Mouse (Mus musculus): ENCODE results near the gene Fto. TPM values are rescaled to one million over a fixed set of nuclear protein-coding genes. Genes with fewer than 3 reads are reported as not detected.
A peak's percentile ranks its signal among the peaks of the same experiment; 100 is the strongest.

Fto gene
- total RNA-seq, 2 experiments from 2014 or later: 71.6 to 81.6 TPM

- DNase-seq: no peak
These were observed 141.6 kb downstream of the Fto start for GRCm38 (mm10) chr8:91454926-91455325.

- no peak for DNase-seq
These were observed 142.3 kb downstream of the Fto start for GRCm38 (mm10) chr8:91455591-91455990.

GRCm38 (mm10) chr8:91458016-91458415 is 144.7 kb downstream of the Fto start:
- no peak for DNase-seq

- no peak for DNase-seq
These were observed 147.6 kb downstream of the Fto start for GRCm38 (mm10) chr8:91460965-91461364.

- DNase-seq: no peak
These were observed 150.4 kb downstream of the Fto start for GRCm38 (mm10) chr8:91463757-91464156.

GRCm38 (mm10) chr8:91467463-91467862 is 154.1 kb downstream of the Fto start:
- DNase-seq: no peak

- no peak for DNase-seq
These were observed 154.7 kb downstream of the Fto start for GRCm38 (mm10) chr8:91467881-91468534.

GRCm38 (mm10) chr8:91469441-91469840 is 156.1 kb downstream of the Fto start:
- DNase-seq: no peak

- DNase-seq: no peak
These were observed 161.5 kb downstream of the Fto start for GRCm38 (mm10) chr8:91474731-91475279.

GRCm38 (mm10) chr8:91476988-91477387 is 163.7 kb downstream of the Fto start:
- no peak for DNase-seq

GRCm38 (mm10) chr8:91477471-91477870 is 164.1 kb downstream of the Fto start:
- no peak for DNase-seq

- DNase-seq: no peak
These were observed 169.2 kb downstream of the Fto start for GRCm38 (mm10) chr8:91482511-91482910.

- no peak for DNase-seq
These were observed 173.1 kb downstream of the Fto start for GRCm38 (mm10) chr8:91486394-91486793.

- no peak for DNase-seq
These were observed 174.1 kb downstream of the Fto start for GRCm38 (mm10) chr8:91487456-91487855.

GRCm38 (mm10) chr8:91488086-91488783 is 174.9 kb downstream of the Fto start:
- peak; percentile 74 to 83 for DNase-seq

- no peak for DNase-seq
These were observed 175.6 kb downstream of the Fto start for GRCm38 (mm10) chr8:91488784-91489450.

GRCm38 (mm10) chr8:91490065-91490464 is 176.7 kb downstream of the Fto start:
- no peak for DNase-seq

- no peak for DNase-seq
These were observed 180.0 kb downstream of the Fto start for GRCm38 (mm10) chr8:91493373-91493772.

- DNase-seq: no peak
These were observed 181.4 kb downstream of the Fto start for GRCm38 (mm10) chr8:91494501-91495259.

- no peak for DNase-seq
These were observed 181.9 kb downstream of the Fto start for GRCm38 (mm10) chr8:91495260-91495601.

GRCm38 (mm10) chr8:91496000-91496399 is 182.7 kb downstream of the Fto start:
- no peak for DNase-seq

GRCm38 (mm10) chr8:91496936-91497335 is 183.6 kb downstream of the Fto start:
- no peak for DNase-seq

Data from adrenal gland, postnatal 36 days (tissue).